Mouse (Mus musculus): ENCODE results near the gene Cep131.

Cep131 gene

DNA sequence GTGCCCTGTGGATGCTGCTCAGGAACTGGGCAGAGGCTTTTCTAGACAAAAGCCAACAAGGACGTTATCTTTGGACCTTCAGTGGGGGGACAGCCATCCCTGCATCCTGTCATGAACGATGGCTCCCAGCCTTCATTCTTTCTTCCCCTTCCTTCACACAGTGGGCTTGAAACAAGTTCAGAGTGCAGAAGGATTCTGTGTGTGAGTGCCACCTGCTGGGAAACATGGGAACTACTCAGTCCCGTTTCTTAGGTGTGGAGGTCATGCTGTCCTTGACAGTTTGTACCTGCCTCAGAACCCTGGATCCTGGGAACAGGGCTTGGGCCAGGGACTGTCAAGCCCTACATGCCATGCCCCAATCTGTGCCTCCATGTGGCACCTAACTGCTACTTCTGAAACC is 14.4 kb upstream of the Cep131 start:
- in situ Hi-C loops (cut with MboI; ENCODE audit: unreplicated experiment in 2 of 2) = loop anchor here (5.0 to 10.0 kb wide), 4 partner anchors 74 to 194 kb away; partner anchors contain the start of gene Chmp6 (in 1 of the 2)

DNA sequence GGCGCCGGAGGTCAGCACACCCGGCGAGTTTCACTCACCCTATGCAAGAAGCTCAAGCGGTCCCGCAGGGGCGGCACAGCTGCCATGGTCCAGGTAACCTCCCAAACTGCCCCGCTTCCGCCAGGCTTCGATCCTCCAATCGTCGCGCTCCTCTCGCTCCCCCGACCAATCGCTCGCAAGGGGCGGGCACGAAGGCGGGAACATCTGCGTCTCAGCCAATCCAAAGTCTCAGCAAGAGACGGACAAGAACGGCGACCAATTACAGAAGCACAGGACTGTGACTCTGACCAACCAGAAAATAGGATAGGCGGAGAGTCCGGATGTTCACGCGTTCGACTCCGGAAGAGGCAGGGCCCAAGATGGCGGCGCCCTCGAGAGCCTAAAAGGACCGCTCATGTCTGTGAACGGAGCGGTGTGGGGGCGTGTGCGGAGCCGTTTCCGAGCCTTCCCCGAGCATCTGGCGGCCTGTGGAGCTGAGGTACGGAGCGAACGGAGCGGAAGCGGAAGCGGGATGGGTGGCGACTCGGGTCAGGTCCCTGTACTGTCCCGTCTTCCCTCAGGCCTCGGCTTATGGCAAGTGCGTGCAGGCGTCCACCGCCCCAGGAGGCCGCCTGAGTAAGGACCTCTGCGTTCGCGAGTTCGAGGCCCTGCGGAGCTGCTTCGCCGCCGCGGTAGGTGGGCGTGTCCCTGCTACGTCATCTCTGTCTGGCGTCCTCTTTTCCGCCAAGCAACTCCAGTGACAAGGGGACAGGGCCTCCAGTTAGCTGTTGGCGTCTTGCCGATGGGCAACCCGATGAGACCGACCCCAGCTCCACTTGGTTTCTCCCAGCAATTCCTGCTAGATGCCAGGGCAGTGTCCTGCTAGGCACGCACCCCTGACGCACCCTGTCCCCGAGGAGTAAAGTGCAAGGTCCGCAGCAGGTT is 12.2 kb upstream of the Cep131 start, which contains the start of the genes Tepsin and Ndufaf8:
TSS of gene Tepsin (minus strand) at position 144 of the 924 bp plus-strand sequence.
TSS of gene Ndufaf8 (plus strand) at position 341 of the 924 bp plus-strand sequence.
- in situ Hi-C loops (cut with MboI; ENCODE audit: unreplicated experiment in 2 of 2) = no loop called here

DNA sequence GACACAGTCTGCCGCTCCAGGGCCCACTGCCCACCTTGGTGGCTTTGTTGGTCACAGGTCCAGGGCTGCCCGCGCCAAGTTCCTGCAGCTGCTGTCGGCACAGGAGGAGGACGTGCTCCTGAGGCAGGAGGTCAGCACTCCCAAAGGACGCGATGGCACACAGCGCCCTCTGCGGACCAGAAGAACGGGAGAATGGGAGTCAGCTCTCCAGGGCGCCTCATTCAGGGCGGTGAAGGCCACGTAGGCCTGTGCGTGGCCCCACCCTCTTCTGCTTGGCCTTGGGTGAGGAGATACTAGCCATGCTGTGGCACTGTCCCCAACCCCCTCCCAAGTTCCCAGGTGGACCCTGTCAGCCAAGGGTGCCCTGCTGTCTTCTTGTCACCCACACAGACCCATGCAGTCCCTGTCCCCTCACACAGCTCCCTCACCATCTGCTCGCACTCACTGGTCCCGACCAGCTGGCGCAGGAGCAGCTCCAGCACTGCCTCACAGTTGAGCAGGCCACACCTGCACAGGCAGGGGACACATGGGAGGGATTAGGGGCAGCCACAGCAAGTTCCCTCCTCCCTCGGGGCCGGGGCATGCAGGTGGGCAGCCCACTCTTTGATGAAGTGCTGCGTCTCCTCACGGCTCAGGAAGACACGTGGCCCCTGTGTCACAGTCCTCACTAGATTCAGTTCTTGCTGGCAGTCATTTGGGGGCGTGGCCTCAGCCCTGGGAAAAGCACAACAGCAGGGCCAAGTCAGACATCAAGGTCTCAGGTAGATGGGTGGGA is 6.4 kb upstream of the Cep131 start:
- in situ Hi-C loops (cut with MboI; ENCODE audit: unreplicated experiment in 2 of 2) = no loop called here

DNA sequence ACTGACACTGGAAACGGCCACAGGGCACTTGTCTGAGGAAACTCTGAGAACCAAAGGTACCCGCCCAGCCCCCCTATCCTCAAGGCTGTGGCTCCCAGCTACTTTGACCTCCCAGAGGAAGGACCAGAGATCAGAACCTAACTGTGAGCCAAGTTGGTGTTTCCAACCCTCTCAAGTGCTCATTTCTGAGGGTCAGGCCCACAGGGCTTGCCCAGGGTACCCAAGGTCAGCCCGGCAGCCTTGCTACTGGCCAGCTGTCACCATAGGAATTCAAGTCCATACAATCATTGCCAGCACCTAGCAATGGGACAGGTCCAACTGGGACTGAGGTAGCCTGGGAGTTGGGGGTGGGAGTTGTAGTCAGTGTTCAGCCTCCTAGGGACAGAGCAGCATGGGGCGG is 4.0 kb upstream of the Cep131 start:
- in situ Hi-C loops (cut with MboI; ENCODE audit: unreplicated experiment in 2 of 2) = no loop called here

DNA sequence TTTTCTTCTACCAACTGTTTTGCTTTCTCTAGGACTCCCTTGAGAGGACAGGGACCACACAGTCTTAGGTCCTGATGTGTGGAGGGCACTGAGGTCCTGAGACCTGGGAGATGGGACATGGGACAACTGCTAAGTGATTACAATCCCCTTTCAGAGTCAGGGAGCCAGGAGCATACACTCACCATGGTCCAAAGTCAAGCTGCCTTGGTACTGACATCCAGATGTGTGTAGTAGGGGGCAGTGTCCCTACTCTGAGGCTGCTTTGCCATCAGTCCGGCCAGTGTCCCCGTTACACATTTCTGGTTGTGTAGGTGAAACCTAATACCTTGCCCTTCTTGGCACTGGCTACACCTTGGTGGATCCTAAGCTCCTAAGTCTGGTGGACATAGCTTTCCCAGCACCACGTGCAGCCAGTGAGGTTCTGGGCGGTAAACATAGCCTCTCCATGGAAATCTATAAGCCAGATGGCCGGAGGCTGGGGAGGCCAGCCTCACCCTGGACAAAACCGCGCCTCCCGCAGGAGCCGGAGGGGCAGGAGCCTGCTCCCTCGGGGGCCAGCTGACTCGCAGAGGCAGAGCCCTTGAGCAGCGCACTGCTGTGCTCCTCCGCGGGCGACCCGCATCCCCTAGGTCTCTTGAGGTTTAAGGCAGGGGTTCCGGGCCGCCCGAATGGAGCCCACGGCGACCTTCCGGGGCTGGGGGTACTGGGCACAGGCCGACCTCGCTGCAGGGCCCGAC is 568 bp downstream of the Cep131 start:
- in situ Hi-C loops (cut with MboI; ENCODE audit: unreplicated experiment in 2 of 2) = no loop called here

DNA sequence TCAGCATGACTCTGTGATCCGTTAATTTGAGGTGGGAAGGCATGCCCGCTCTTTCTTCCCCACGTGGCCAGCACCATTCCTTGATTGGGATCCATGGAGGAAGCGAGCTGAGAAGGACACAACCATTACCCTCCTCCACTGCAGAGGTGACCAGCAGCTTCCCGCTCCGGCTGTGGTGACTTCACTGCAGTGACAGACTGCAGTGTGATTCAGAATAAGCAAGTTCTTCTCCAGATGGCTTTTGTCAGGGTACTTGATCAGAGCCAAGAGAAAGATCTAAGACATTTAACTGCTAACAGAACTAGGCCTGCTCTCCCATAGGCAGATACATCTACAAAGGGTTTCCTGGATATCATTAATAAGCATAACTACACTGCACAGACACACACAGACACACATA is 6.3 kb downstream of the Cep131 start:
- in situ Hi-C loops (cut with MboI; ENCODE audit: unreplicated experiment in 2 of 2) = no loop called here

DNA sequence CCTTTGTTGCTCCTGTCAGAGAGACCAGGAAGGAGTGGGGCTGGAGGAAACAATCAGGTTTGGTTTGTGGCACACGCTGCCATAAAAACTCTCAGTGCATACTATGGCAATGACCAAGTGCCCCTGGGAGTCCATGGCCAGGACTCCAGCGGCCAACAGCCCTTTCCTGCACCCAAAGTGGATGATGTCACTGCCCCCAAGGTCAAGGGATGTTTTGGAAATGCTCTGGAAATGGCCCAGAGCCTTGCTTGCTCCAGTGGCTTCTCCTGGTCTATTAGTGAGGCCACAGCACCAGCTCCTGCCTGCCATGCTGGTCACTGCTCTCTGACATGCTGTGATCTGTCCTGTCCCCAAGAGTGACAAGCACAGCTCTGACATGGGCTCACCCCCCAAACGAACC is 10.4 kb downstream of the Cep131 start:
- in situ Hi-C loops (cut with MboI; ENCODE audit: unreplicated experiment in 2 of 2) = no loop called here

DNA sequence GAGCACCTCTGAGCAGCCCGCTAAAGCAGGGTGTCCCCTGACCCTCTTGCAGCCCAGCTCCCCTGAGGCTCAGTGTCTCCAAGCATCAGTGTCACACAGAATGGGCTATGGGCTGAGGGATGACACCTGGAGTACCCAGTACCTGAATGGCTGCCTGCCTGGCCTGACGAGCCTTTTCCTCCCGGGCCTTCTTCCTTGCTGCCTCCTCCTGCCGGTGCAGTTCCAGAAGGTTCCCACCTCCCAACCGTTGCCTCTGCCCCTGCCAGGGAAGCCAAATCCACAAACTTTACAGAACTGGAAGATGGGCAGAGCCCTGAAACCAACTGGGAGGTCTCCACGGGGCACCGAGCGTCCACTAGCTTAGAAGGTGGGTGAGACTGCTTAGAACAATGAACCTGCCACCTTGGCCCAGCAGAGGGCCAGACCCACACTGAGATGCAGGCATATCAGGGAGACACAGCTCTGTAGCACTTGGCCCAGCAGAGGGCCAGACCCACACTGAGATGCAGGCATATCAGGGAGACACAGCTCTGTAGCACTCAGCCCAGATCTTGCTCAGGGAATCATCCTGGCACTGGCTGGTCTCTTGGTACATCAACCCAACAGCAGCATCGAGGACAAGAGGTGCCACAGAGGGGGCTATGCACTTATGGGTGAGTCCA is 13.5 kb downstream of the Cep131 start:
- in situ Hi-C loops (cut with MboI; ENCODE audit: unreplicated experiment in 2 of 2) = loop anchor here in 1 of 2 experiments (5.0 kb wide), 1 partner anchor 46 kb away; no protein-coding TSS in a partner anchor

DNA sequence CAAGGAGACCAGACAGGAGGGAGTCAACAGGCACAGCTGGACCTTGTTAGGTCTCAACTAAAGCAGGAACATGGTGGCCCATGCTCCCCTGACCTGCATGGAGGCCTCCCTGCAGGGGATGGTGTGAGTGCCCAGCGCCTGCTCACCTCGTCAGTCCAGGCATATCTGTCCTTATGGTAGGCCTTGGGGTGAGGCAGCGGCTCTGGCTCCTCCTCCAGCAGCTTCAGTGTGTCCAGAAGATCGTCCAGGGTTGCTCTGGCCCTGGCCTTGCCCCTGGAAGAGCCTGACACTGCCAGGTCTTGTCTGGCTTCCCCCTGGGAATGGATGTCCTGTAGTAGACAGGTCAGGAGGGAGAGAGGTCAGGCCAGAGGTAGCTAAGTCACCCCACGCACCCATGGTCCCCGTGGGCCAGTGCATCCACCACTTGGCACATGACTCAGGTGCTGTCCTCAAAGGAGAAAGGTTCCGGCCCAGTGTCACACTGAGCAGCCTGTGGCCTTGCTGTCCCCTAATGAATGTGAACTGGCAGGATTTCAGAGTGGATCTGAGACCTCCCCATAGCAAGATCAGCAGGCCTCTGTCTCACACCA is 14.8 kb downstream of the Cep131 start:
- in situ Hi-C loops (cut with MboI; ENCODE audit: unreplicated experiment in 2 of 2) = loop anchor here in 1 of 2 experiments (5.0 kb wide), 1 partner anchor 45 kb away; no protein-coding TSS in a partner anchor

DNA sequence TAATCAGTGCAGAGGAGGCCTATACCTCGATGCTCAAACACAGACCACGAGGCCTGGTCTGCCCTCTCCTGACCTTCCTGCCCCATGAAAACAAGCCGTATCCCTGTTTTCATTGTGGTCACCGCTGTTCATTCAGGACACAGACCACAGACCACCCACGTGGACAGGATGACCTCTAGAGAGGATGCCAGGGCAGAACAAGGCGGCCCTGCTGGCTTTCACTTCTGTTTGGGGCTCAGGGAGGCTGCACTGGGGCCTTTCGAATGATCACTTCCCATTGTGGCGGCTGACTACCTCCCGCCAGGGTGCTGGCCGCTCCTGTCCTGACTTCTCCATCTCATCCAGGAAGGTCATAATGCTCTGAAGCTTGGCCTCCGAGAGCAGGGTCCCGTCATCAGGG is 15.6 kb downstream of the Cep131 start:
- in situ Hi-C loops (cut with MboI; ENCODE audit: unreplicated experiment in 2 of 2) = loop anchor here in 1 of 2 experiments (5.0 kb wide), 1 partner anchor 44 kb away; no protein-coding TSS in a partner anchor

GRCm38 (mm10) chr11:120070286-120070930 is 16.2 kb downstream of the Cep131 start:
- in situ Hi-C loops (cut with MboI; ENCODE audit: unreplicated experiment in 2 of 2) = loop anchor here in 1 of 2 experiments (5.0 kb wide), 1 partner anchor 43 kb away; no protein-coding TSS in a partner anchor

GRCm38 (mm10) chr11:120069261-120069660 is 17.4 kb downstream of the Cep131 start:
- in situ Hi-C loops (cut with MboI; ENCODE audit: unreplicated experiment in 2 of 2) = no loop called here

GRCm38 (mm10) chr11:120067834-120068233 is 18.8 kb downstream of the Cep131 start:
- in situ Hi-C loops (cut with MboI; ENCODE audit: unreplicated experiment in 2 of 2) = no loop called here

DNA sequence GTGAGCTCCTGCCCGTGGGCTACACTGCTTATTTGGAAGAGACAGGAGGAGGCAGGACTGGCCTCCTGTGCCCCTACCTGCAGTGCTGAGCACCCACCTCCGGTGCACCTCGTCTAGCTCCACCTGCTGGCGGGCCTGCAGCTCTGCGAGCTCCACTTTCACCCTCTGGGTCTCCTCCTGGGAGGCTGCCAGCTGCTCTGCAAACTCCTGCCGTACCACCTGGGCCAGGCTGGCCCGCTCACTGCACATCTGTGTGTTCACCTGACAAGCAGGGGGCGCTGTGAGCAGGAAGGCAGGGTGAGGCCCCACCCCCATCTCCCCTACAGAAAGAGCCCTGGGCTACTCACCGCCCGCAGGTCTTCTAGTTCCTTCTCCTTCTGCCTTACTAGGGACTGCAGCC is 21.3 kb downstream of the Cep131 start:
- in situ Hi-C loops (cut with MboI; ENCODE audit: unreplicated experiment in 2 of 2) = no loop called here

- in situ Hi-C loops (cut with MboI; ENCODE audit: unreplicated experiment in 2 of 2) = no loop called here
These were observed 22.0 kb downstream of the Cep131 start for GRCm38 (mm10) chr11:120064668-120065040.

- in situ Hi-C loops (cut with MboI; ENCODE audit: unreplicated experiment in 2 of 2) = no loop called here
These were observed 22.5 kb downstream of the Cep131 start for GRCm38 (mm10) chr11:120064006-120064667.

- in situ Hi-C loops (cut with MboI; ENCODE audit: unreplicated experiment in 2 of 2) = no loop called here
These were observed 23.3 kb downstream of the Cep131 start for GRCm38 (mm10) chr11:120063326-120063725.

- in situ Hi-C loops (cut with MboI; ENCODE audit: unreplicated experiment in 2 of 2) = no loop called here
These were observed 26.0 kb downstream of the Cep131 start for GRCm38 (mm10) chr11:120060634-120061033.

Data from v-Abl transformed pro-B cells (cell line).